Mouse (Mus musculus): ENCODE results near the gene Chtf18. TPM values are rescaled to one million over a fixed set of nuclear protein-coding genes. Genes with fewer than 3 reads are reported as not detected.
"Not testable (repeated sequence)": the region's sequence is repeated elsewhere in the genome, so short reads cannot be mapped to it uniquely, and the experiment has no call there.

Gene Chtf18
- polyA plus RNA-seq, 1 experiment from 2014 or later = 41.2 TPM

DNA sequence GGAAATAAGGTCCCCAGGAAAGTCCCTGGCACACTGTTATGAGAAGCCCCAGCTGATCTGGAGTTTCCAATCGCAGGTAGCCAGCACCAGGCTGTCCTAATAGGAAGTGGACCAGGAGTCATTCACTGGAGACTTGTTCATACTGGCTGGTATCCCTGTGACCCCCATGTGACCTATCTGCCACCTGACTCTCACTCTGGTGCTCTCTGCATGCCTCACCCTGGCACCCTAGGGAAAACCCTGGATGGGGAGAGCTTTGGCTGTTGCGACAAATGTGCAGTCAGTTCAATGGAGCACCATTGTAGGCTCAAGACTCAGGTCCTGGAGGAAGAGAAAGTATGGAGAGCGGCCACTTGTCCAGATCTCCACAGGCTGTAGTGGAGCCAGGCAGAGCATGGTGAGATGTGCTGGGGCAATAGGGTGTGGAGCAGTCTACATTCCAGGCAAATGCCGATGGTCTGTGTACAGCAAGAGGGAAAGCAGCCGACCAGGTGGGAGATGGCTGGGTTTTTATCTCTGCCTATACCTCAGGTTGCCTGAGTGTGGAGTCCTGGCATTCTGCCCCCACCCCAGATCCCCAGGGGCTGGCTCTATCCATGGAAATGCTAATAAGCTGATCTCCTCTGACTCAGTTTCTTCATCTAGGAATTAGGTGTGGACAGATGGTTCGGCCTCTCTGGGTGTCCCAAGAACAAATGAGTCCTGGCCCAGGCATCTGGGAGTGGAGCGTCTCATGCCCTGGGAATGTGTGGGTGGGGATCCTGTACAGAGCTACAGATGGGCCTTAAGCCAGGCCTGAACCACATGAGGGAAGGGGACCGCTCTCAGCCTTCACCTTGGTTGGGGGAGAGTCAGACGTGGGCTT is 29.4 kb upstream of the Chtf18 start:
- no peaks in the 10 kb centered on the region for H3K4me1 ChIP-seq (ENCODE audit: insufficient read depth, low read length)
- WGBS = 74% methylated on average over 9 of the region's 9 CpGs
- H3K4me2 ChIP-seq (replicated peaks; ENCODE audit: low read depth, low read length) = no peak overlapping the region
- H3K36me3 ChIP-seq (ENCODE audit: insufficient read depth, low read length) = no peaks in the 10 kb centered on the region
- no peak overlapping the region for H3K9ac ChIP-seq (replicated peaks; ENCODE audit: low read length)
- no peaks in the 10 kb centered on the region for H3K9me3 ChIP-seq (ENCODE audit: low read length)
- H3K4me3 ChIP-seq (ENCODE audit: low read length) = no peak overlapping the region
- H3K27me3 ChIP-seq (ENCODE audit: insufficient read depth, low read length) = no peaks in the 10 kb centered on the region
- H3K27ac ChIP-seq (ENCODE audit: low read length) = no peak overlapping the region
- 0 out of 2 replicates have a peak, but pooled peaks have one; percentile 36 for ATAC-seq (ENCODE audit: low FRiP score, low TSS enrichment)

DNA sequence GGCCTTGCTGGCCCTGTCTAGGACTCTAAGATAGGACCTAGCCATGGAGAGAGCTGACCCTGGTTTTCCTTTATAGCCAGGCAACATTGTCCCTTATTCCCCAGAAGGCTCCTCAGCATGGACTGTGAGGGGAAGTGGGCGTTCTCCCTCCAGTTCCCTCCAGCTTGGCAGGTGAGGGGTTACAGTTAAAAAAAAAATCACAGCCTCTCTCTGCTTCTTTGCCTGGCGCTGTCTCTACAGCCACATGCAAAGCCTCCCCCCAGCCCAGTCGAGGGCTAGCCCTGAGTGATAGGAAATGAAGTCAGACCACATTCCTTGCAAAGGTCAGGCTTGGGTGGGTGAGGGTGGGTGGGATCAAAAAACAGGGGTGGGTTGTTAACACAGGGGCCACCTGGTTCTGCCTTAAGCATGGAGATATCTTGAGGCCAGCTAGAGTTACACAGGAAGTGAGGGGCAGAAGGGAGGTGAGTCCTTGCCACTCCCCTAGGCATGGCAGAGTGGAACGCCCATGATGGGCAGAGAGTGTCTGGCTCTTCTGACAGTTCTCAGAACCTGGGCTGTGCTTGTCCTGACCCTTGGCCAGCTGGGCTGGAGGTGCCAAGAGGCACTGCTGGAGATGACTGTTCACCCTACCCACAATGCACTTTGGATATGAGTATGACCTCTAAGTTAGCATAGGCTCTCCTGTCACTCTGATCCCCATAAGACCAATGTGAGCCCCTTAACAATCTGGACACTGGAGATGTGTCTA is 28.6 kb upstream of the Chtf18 start:
- Histone ChIP-seq H3K4me3 (ENCODE audit: low read length) (no peak overlapping the region), H3K36me3 (ENCODE audit: insufficient read depth, low read length) (no peaks in the 10 kb centered on the region), H3K27ac (ENCODE audit: low read length) (no peak overlapping the region), H3K9ac (replicated peaks; ENCODE audit: low read length) (no peak overlapping the region), H3K4me2 (replicated peaks; ENCODE audit: low read depth, low read length) (no peak overlapping the region), H3K9me3 (ENCODE audit: low read length) (no peaks in the 10 kb centered on the region), H3K27me3 (ENCODE audit: insufficient read depth, low read length) (no peaks in the 10 kb centered on the region), H3K4me1 (ENCODE audit: insufficient read depth, low read length) (no peaks in the 10 kb centered on the region)
- 19% methylated on average over 4 of the region's 4 CpGs for WGBS
- peak; percentile 64; the same call in 1 of the 2 replicates for ATAC-seq (ENCODE audit: low FRiP score, low TSS enrichment)

DNA sequence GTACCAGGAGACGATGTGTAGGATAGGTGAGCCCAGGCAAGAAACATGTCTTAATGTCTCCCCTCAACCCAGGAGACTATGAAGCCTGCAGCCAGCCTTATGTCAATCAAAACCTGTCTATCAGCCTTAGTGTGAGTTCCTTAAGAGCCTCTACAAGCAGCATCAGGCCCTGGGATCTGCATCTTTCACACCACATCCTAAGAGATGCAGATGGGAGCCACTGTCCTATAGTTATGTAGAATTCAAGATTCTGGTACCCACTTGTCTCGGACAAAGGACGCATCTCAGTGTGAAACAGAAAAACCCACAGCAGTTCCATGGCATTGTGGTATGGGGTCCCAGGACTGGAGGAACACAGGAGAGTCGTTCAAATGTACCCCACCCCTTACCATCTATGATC is 27.9 kb upstream of the Chtf18 start:
- H3K4me3 ChIP-seq (ENCODE audit: low read length) = no peak overlapping the region
- H3K9me3 ChIP-seq (ENCODE audit: low read length) = no peaks in the 10 kb centered on the region
- WGBS = 82% methylated on average over 4 of the region's 4 CpGs
- no peak for ATAC-seq (ENCODE audit: low FRiP score, low TSS enrichment)
- H3K9ac ChIP-seq (replicated peaks; ENCODE audit: low read length) = no peak overlapping the region
- H3K27me3 ChIP-seq (ENCODE audit: insufficient read depth, low read length) = no peaks in the 10 kb centered on the region
- H3K27ac ChIP-seq (ENCODE audit: low read length) = no peak overlapping the region
- no peak overlapping the region for H3K4me2 ChIP-seq (replicated peaks; ENCODE audit: low read depth, low read length)
- no peaks in the 10 kb centered on the region for H3K36me3 ChIP-seq (ENCODE audit: insufficient read depth, low read length)
- no peaks in the 10 kb centered on the region for H3K4me1 ChIP-seq (ENCODE audit: insufficient read depth, low read length)

DNA sequence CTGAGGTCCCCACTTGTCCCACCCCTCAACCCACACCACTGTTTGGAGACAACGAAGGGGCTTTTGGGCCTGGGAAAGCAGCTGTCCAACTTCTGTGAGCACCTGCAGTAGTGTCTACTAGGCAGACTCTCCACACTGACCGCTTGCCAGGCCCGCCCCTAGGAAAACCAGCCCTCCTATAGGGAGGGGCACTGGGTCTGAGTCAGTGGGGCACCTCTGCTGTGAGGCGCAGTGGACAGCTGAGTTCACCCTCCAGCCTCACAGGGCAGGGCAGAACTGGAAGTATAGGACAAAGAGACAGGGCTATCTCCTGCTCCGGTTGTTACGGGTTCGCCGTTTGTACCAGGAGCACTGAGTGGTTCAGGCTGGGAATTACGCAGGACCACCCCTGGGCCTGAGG is 27.0 kb upstream of the Chtf18 start, which contains the start of gene Msln:
Gene Msln (minus strand): TSS at position 138 of the 400 bp plus-strand sequence.
- ATAC-seq (ENCODE audit: low FRiP score, low TSS enrichment) = no peak
- Histone ChIP-seq H3K27me3 (ENCODE audit: insufficient read depth, low read length) (no peaks in the 10 kb centered on the region), H3K4me3 (ENCODE audit: low read length) (no peak within 1 kb of the TSS), H3K4me2 (replicated peaks; ENCODE audit: low read depth, low read length) (no peak within 1 kb of the TSS), H3K27ac (ENCODE audit: low read length) (no peak within 1 kb of the TSS), H3K4me1 (ENCODE audit: insufficient read depth, low read length) (no peaks in the 10 kb centered on the region), H3K9me3 (ENCODE audit: low read length) (no peaks in the 10 kb centered on the region), H3K9ac (replicated peaks; ENCODE audit: low read length) (no peak within 1 kb of the TSS), H3K36me3 (ENCODE audit: insufficient read depth, low read length) (no peaks in the 10 kb centered on the region)
- WGBS = 87% methylated on average over 9 of the region's 9 CpGs

DNA sequence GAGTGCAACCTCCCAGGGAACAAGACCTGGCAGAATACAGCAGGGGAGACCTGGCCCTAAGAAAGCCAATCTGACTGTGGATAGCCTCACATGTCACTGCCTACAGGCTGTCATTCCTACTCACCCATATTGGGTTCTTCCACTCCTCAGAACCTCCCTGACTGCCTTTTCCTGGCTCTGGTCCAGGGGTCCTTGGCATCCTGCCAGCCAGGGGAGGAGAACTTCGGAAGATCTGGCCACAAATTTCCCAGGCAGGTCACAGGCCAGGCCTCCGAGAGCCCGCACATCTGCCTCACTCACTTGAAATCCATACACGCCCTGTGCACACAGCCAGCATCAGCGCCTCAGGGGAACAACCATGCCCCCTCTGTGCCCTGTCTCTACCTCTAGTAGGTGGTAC is 24.2 kb upstream of the Chtf18 start:
- Histone ChIP-seq H3K9me3 (ENCODE audit: low read length) (no peaks in the 10 kb centered on the region), H3K4me3 (ENCODE audit: low read length) (no peak overlapping the region), H3K36me3 (ENCODE audit: insufficient read depth, low read length) (no peaks in the 10 kb centered on the region), H3K27me3 (ENCODE audit: insufficient read depth, low read length) (no peaks in the 10 kb centered on the region), H3K4me2 (replicated peaks; ENCODE audit: low read depth, low read length) (no peak overlapping the region), H3K27ac (ENCODE audit: low read length) (no peak overlapping the region), H3K9ac (replicated peaks; ENCODE audit: low read length) (no peak overlapping the region), H3K4me1 (ENCODE audit: insufficient read depth, low read length) (no peaks in the 10 kb centered on the region)
- 17% methylated on average over 5 of the region's 5 CpGs for WGBS
- ATAC-seq (ENCODE audit: low FRiP score, low TSS enrichment) = no peak

DNA sequence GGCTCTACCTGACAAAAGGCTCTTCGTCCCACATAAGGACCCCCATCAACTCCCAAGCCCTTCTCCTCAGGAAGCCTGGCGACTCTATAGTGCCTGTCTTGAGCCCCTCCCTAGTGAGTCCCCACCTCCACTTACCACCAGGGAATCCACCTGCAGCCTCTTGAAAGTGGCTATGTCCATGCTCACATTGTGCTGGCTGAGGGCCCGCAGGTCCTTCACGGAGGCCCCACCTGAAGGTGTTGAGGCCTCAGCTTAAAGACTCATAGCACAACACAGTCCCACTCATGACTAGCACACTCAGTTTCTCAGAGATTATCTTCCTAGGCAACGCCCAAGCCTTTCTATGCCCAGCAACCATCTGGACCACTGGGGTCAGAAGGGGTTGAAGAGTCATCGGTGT is 22.1 kb upstream of the Chtf18 start:
- 87% methylated on average over 6 of the region's 6 CpGs for WGBS
- Histone ChIP-seq H3K36me3 (ENCODE audit: insufficient read depth, low read length) (no peaks in the 10 kb centered on the region), H3K27me3 (ENCODE audit: insufficient read depth, low read length) (no peaks in the 10 kb centered on the region), H3K4me1 (ENCODE audit: insufficient read depth, low read length) (no peaks in the 10 kb centered on the region), H3K9ac (replicated peaks; ENCODE audit: low read length) (no peak overlapping the region), H3K4me2 (replicated peaks; ENCODE audit: low read depth, low read length) (no peak overlapping the region), H3K27ac (ENCODE audit: low read length) (no peak overlapping the region), H3K9me3 (ENCODE audit: low read length) (no peaks in the 10 kb centered on the region), H3K4me3 (ENCODE audit: low read length) (no peak overlapping the region)
- no peak for ATAC-seq (ENCODE audit: low FRiP score, low TSS enrichment)

DNA sequence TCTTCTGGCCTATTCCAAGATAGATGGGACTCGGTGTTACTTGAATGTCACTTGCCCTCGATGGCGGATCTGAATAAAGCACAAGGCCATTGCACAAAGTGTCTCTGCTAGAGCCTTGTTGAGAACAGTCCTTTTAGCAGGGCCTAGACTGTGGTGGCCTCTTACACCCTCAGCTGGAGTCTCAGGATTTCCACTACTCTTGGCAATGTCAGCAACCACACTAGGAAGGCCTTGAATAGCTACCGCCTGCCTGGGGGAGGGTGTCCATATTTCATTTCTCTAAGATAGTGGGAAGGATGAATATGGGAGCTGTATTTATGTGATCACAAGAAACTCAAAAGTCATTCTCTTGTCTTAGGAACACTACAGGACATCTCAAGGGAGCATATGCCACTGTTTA is 21.0 kb upstream of the Chtf18 start:
- no peaks in the 10 kb centered on the region for H3K9me3 ChIP-seq (ENCODE audit: low read length)
- ATAC-seq (ENCODE audit: low FRiP score, low TSS enrichment) = no peak
- no peaks in the 10 kb centered on the region for H3K27me3 ChIP-seq (ENCODE audit: insufficient read depth, low read length)
- H3K4me1 ChIP-seq (ENCODE audit: insufficient read depth, low read length) = no peaks in the 10 kb centered on the region
- 90% methylated on average over 4 of the region's 4 CpGs for WGBS
- no peak overlapping the region for H3K4me2 ChIP-seq (replicated peaks; ENCODE audit: low read depth, low read length)
- H3K4me3 ChIP-seq (ENCODE audit: low read length) = no peak overlapping the region
- no peaks in the 10 kb centered on the region for H3K36me3 ChIP-seq (ENCODE audit: insufficient read depth, low read length)
- no peak overlapping the region for H3K27ac ChIP-seq (ENCODE audit: low read length)
- H3K9ac ChIP-seq (replicated peaks; ENCODE audit: low read length) = no peak overlapping the region

DNA sequence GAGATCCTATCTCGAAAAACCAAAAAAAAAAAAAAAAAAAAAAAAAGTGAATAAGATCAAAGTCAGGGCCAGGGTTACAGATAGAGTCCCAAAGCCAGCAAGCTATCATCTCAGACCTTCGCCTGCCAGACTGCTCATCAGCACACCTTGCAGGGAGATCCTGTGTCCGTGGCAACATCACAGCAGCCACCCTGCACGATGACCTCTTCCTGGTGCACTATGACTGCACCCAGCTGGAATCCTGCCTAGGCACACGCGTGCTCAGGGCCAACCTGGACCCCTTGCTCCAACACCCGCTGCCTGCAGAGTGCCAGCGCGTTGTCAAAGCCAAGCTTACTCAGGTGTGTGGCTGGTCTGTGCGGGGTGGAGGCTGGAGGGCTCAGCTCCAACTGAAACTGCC is 17.1 kb upstream of the Chtf18 start:
- ATAC-seq (ENCODE audit: low FRiP score, low TSS enrichment) = no peak
- Histone ChIP-seq H3K4me2 (replicated peaks; ENCODE audit: low read depth, low read length) (no peak overlapping the region), H3K9me3 (ENCODE audit: low read length) (no peaks in the 10 kb centered on the region), H3K27me3 (ENCODE audit: insufficient read depth, low read length) (no peaks in the 10 kb centered on the region), H3K9ac (replicated peaks; ENCODE audit: low read length) (no peak overlapping the region), H3K36me3 (ENCODE audit: insufficient read depth, low read length) (no peaks in the 10 kb centered on the region), H3K4me1 (ENCODE audit: insufficient read depth, low read length) (no peaks in the 10 kb centered on the region), H3K4me3 (ENCODE audit: low read length) (no peak overlapping the region), H3K27ac (ENCODE audit: low read length) (no peak overlapping the region)
- WGBS = 72% methylated on average over 10 of the region's 10 CpGs

DNA sequence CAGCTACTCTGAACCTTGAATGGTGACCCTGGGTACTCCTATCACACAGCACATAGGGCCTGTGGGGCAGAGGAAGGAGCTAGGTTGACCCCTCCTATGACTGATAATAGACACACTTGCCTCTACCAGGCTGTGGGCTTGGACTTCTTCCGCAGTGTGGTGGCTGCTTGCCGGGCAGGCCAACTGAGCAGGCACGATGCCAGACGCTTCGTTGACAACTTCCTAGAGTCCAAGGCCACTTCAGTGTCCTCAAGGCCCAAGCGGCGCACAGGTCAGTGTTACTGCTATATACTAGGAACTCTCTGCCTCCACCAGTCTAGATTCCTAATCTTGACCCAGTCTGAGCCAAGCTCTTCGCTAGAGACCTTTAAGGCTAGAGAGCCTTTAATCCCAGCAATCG is 16.6 kb upstream of the Chtf18 start:
- H3K27ac ChIP-seq (ENCODE audit: low read length) = no peak overlapping the region
- no peaks in the 10 kb centered on the region for H3K36me3 ChIP-seq (ENCODE audit: insufficient read depth, low read length)
- no peak for ATAC-seq (ENCODE audit: low FRiP score, low TSS enrichment)
- no peaks in the 10 kb centered on the region for H3K27me3 ChIP-seq (ENCODE audit: insufficient read depth, low read length)
- no peak overlapping the region for H3K9ac ChIP-seq (replicated peaks; ENCODE audit: low read length)
- no peak overlapping the region for H3K4me2 ChIP-seq (replicated peaks; ENCODE audit: low read depth, low read length)
- H3K9me3 ChIP-seq (ENCODE audit: low read length) = no peaks in the 10 kb centered on the region
- 94% methylated on average over 9 of the region's 9 CpGs for WGBS
- no peak overlapping the region for H3K4me3 ChIP-seq (ENCODE audit: low read length)
- H3K4me1 ChIP-seq (ENCODE audit: insufficient read depth, low read length) = no peaks in the 10 kb centered on the region

DNA sequence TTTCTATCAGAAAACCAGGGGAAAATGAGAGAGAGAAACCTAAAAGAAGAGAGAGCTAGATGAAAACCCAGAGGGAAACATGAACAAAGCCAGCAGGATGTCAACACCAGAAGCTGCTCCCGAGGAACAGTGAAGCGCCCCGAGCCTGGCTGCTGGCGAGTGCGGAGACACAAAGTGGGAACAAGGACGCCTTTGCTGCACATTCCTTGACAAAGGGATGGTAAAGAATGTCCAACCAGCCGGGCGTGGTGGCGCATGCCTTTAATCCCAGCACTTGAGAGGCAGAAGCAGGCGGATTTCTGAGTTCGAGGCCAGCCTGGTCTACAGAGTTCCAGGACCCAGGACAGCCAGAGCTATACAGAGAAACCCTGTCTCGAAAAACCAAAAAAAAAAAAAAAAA is 14.3 kb upstream of the Chtf18 start:
- not testable (repeated sequence) for H3K9me3 ChIP-seq (ENCODE audit: low read length); H3K27me3 ChIP-seq (ENCODE audit: insufficient read depth, low read length); H3K9ac ChIP-seq (replicated peaks; ENCODE audit: low read length); H3K4me3 ChIP-seq (ENCODE audit: low read length); H3K4me2 ChIP-seq (replicated peaks; ENCODE audit: low read depth, low read length); H3K4me1 ChIP-seq (ENCODE audit: insufficient read depth, low read length); H3K36me3 ChIP-seq (ENCODE audit: insufficient read depth, low read length); H3K27ac ChIP-seq (ENCODE audit: low read length); ATAC-seq (ENCODE audit: low FRiP score, low TSS enrichment)
- WGBS = 76% methylated on average over 12 of the region's 12 CpGs
